Mouse (Mus musculus): Measurements from ENCODE around the gene Bola2.

Gene Bola2

DNA sequence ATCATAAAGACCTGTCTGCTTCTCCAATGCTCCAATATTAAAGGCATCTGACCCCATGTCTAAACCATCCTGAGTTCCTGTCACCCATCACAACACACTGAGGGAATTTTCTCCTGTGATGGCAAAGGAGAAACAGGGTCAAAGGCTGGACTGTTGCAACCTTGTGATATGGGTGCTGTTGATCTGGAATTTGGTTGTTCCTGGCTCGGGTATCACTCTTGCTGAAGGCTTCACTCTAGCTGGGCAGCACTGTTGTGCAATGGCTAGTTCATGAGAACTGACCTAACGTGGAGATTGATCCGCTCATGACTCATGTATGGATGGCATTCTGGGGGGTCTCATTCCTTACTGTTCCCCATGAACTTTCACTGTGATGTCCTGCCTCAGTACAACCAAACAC is 6.2 kb upstream of the Bola2 start:
- in situ Hi-C loops (cut with MboI): no loop called here

DNA sequence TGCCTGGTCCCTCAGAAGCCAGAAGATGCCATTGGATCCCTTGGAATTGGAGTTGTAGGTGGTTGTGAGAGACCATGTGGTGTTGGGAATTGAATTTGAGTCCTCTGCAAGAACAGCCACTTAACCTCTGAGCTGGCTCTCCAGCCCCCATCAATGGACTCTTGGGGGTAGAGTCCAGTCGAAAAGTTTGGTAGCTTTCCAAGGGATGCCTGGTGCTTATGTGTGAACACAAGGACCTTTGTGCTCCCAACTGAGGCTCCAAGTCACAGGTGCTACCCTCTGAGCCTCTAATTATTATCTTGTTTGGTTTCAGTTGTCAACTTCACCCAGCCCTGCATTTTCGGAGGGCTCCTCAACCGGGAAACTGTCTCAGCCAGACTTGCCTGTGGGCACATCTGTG is 4.5 kb upstream of the Bola2 start:
- in situ Hi-C loops (cut with MboI): loop anchor here (5.0 to 10.0 kb wide), 2 partner anchors 43 to 106 kb away; partner anchors contain the start of genes Apobr, Cln3 and Sgf29

GRCm38 (mm10) chr7:126691676-126692075 is 3.5 kb upstream of the Bola2 start:
- in situ Hi-C loops (cut with MboI): loop anchor here (5.0 to 10.0 kb wide), 2 partner anchors 44 to 107 kb away; partner anchors contain the start of genes Apobr, Cln3 and Sgf29

DNA sequence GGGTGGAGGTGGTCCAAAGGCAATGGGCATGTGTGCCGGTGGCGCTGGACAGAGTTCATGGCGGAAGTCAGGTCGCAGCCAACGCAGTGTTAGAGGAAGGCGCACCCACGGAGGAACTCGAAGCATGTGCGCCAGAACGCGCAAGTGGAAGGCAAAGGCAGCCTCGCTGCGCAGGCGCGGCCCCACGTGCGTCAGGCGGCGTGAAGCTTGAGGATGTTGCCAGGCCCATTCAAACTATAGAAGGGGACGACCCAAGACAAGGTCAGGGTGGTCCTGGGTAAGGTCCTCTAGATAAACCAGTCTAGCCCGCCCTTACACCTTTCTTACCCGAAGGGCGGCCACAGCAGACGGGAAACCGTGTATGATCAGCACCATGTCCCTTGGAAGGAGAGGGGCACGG is 2.8 kb upstream of the Bola2 start:
- in situ Hi-C loops (cut with MboI): loop anchor here (5.0 to 10.0 kb wide), 2 partner anchors 45 to 108 kb away; partner anchors contain the start of genes Apobr, Cln3 and Sgf29

- in situ Hi-C loops (cut with MboI): loop anchor here (5.0 to 10.0 kb wide), 2 partner anchors 46 to 108 kb away; partner anchors contain the start of genes Apobr, Cln3 and Sgf29
Observed at GRCm38 (mm10) chr7:126693256-126693655, 1.9 kb upstream of the Bola2 start.

DNA sequence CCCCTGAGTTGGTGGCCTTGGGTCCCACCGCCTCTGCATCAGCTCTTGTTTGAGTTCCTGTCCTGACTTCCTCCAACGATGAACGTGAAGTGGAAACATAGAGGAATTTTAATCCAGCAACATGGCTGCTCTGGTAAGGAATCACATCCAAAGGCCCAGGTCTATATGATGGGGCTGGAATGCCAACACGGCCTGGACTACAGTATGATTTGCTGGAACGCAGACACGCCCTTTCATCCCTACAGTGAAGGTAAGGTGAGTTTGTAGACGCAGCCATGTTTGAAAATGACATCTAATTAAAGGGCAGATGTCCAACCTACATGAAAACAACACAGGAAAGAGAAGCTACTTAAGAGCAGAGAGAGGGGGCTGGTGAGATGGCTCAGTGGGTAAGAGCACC is 1.4 kb upstream of the Bola2 start:
- in situ Hi-C loops (cut with MboI): loop anchor here (5.0 to 10.0 kb wide), 2 partner anchors 46 to 109 kb away; partner anchors contain the start of genes Apobr, Cln3 and Sgf29

DNA sequence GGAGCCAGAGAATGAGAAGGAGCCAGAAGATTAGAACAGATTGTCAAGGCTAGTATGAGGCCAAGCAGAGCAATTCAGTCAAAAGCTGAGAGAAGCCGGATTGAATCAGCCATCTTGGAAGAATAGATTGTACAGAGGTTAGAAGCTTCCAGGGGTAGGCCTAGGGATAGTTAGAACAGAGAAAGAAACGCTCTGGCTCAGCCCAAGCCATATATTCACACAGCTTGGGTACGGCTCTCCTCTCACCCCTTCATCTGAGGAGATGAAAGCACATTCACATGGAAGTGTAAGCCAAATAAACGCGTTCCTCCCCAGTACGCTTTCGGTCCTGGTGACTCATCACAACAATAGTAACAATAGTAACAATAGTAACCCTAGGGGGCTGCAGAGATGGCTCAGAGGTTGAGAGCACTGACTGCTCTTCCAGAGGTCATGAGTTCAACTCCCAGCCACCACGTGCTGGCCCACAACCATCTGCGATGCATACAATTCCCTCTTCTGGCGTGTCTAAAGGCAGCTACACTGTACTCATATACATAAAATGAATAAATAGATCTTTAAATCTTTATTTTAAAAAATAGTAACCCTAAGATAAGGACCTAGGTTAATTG is 655 bp upstream of the Bola2 start:
- in situ Hi-C loops (cut with MboI): loop anchor here (5.0 to 10.0 kb wide), 2 partner anchors 47 to 110 kb away; partner anchors contain the start of genes Apobr, Cln3 and Sgf29

DNA sequence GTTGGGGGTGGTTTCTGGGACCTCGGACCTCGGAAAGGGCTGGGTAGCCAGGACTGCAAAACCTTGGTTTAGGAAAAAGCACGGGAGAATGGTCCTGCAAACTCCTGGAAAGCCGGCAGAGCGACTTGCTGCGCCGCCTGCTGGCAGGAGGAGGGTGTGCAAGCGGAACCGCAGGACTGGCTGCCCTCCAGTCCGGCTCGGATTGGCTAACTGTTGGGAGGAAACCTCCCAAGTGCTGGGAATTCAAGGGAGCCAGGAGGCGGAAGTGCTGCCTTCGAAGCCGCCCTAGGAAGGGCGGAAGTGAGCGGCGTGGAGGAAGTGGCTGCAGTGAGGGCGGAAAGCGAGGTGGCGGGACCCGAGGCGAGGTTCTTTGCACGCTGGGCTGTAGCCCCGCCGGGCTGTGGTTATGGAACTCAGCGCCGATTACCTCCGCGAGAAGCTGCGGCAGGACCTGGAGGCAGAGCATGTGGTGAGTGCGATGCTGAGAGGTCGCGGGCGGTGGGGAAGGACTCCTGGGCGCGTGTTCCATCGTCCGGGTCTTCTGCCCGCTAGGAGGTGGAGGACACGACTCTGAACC is 518 bp downstream of the Bola2 start, which contains the start of gene Slx1b:
TSS of gene Slx1b (minus strand) at position 154 of the 577 bp plus-strand sequence.
- in situ Hi-C loops (cut with MboI): loop anchor here (10.0 kb wide), 1 partner anchor 111 kb away; the partner anchor contains the start of genes Apobr and Cln3

DNA sequence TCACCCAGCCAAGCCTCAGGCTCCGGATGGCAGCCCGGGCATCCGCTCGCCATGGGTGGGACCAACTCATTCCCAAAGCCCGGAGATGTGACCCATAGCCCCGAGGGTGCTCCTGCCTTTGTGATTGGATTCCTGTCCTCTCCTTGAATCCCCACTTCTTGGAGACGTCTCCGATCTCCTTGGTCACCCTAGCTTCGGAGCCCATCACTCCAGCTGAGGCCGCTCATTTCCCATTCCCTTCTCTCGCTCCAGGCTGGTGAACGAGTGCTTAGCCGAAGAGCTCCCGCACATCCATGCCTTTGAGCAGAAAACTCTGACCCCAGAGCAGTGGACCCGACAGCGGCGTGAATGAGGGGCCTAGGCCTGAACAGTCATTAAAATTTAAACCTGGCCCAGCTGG is 1.1 kb downstream of the Bola2 start:
- in situ Hi-C loops (cut with MboI): loop anchor here (10.0 kb wide), 1 partner anchor 112 kb away; the partner anchor contains the start of genes Apobr and Cln3

GRCm38 (mm10) chr7:126696886-126697285 is 1.7 kb downstream of the Bola2 start:
- in situ Hi-C loops (cut with MboI): loop anchor here (10.0 kb wide), 1 partner anchor 112 kb away; the partner anchor contains the start of genes Apobr and Cln3

DNA sequence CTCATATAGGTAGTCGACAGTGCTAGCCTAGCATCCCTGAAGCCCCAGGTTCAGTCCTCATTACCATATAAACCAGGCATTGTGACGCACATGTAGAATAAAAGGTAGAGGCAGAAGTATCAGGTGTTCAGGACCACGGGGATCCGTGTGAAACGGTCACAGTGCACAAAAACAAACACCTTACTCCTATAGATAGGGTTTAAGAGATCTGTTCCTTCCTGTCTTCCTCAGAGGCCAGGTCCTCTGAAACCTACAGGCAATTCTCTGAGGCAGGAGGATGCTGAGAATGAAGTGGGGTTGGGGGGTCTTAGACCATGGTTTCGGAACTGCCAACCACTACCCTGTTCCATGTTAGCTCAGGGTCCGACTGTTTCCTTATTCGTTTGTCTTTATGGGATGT is 2.6 kb downstream of the Bola2 start:
- in situ Hi-C loops (cut with MboI): loop anchor here (10.0 kb wide), 1 partner anchor 113 kb away; the partner anchor contains the start of genes Apobr and Cln3

DNA sequence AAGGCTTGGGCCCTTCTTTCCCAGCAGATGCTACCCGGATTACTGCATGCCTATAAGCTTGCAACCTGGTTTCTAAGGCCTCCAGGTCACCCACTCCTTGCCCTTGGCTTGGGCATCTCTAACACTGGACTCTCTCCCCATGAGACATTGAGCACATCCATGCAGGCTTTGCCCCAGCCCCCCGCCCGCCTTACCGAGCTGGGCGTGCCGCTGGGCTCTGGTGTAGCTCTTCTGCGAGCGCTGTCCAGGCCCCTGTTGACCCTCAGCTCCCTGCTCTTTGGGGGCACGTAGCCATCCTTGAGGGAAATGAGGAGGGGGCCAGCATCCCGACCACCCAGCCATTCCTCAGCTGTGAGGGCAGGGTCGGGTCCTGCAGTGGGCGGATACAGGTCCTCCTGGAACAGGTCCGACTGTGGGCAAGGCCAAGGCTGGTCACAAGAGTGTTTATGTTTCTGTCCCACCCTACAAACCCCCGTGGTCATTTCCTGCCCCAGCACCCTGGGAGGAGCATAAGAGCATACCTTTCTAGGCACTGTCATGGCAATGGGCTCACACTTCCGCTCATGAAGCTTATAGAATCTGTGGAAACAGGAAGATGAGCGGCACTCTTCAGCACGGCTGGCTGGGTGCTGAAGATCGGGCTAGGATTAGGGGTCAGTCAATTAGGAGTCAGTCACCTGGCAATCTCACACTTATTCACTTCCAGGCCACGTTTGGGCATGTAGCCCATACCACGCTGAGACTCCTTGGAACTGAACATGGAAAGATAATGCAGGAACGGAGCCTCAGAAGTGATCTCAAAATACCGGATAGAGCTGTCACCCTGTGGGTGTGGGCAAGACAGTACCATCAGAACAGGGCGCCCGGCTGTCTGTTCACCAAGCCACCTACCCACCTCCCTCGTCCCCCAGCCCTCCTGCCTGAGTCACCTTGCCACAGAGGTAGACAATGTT is 5.1 kb downstream of the Bola2 start:
- in situ Hi-C loops (cut with MboI): no loop called here

- in situ Hi-C loops (cut with MboI): no loop called here
Observed at GRCm38 (mm10) chr7:126701070-126701469, 5.9 kb downstream of the Bola2 start.

DNA sequence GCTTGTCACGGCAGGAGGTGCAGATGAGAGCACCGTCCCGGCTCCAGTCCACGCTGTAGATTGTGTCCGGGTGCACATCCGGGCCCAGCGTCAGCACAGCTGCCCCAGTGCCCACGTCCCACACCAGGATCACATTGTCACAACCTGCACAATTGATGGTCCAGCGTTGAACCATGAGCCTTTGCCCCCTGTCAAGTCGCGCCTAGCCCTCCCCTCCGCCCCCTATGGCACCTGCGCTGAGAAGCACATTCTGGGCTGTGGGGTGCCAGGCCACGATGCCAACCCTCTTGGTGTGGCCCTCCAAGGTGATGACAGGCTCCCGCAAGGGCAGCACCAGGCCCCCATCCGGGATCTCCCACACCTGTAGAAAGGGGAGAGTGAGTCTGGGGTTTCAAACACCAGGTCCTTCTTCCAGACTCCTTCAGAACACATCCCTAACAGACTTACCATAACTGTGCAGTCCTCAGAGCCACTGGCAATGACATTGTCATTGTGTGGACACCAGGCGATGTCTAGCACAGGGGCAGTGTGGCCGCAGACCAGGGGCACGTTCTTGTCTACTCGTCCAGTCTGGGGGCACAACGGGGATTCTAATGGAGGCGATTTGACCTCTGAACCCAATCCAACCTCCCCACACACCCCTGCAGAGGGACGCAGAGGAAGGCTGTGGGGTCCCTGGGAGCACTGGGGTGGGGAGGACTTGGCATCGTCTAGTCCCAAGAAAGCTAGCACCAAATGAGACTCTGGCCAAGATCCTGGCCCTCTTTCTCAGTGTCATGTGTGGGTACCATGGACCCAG is 6.6 kb downstream of the Bola2 start:
- in situ Hi-C loops (cut with MboI): no loop called here

GRCm38 (mm10) chr7:126702358-126702757 is 7.2 kb downstream of the Bola2 start:
- in situ Hi-C loops (cut with MboI): no loop called here

DNA sequence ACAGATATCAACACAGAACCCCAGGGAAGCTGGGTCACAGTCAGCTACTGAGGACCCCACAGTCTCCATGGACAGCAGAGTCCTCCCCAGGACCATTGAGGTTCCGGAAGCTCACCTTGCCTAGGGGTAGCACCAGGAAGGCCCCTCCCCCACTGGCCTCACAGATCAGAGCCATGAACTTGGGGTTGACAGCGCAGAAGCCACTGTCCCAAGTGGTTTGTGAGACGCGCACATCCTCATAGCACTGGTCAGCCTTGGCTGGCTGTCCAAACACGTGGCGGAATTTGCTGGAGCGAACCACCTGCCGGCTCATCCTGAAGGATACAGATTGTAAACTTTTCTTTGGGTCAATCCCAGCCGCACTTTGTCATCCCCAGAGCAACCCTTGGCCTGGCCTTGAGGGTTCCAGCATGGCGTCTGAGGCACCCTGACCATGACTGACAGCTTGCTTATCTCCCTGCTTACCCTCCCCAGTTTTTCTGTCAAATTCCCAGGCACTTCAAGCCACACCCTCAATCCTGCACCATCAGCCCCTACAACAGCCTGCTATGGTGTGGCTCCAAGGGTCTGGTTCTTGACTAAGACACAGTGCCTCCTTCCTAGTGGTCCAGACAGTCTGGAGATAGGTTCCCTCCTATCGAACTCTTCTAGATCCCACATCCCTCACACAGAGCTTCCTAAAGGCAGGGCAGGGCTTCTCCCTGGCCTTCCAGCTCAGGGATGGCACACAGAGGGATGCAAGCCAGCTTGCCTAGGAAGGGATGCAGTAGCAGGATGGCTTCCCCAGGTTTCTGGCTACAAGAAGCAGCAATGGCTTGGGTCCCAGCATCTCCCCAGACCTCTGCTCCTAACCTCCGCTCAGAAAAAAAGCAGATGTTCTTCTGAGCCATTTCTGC is 7.9 kb downstream of the Bola2 start:
- in situ Hi-C loops (cut with MboI): no loop called here

DNA sequence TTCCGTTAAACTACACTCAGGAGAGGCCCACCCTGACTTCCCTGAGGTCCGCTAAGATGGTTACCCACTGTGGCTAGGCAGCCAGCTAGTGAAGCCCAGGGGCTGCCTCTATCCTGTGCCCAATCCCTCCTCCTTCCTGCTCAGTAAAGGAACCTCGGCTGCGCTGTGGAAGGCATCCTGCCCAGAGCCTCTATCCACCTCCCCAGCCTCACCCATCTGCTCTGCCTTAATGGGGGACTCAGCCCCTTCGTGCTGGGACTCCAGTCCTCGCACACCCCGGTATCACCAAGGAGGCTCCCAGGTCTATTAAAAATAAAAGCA is 8.5 kb downstream of the Bola2 start:
- in situ Hi-C loops (cut with MboI): no loop called here

DNA sequence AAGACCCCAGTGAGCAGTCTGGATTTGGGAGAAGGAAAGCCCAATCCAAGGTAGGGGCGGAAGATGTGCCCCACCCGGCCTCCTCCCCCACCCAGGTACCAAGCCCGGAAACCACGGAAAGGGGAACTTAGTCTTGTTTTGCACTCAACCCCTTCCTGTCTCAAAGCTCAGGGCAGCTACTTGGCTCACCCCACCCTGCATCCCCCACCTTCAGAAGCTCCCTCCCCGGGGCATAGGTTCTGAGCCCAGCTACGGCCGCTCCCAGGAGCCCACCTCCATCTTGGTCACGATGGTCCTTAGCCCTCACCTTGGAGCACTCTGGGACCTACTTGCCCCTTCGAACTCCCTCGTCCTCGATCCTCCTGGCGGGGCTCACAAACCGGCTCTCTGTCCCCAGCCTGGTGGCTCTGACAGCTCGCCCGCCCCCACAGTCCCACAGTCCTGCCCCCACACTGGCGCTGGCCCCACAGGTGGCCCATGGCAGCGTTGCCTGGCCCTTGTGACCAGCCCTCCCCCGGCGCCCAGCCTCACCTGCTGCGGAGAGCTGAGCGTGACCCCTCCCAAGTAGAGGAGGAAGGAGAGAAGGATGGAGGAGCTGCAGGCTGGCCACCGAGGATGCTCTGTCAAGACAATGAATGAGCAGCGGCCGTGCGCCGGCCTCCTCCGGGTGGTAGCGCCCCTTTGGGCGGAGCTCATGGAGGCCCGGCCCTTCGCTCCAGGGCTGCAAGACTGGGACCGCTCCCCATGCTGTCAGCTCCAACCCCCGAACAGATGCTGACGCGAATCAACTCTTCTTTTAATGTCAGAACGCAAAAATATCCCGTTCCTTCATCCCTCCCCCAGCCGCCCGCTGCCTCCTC is 9.2 kb downstream of the Bola2 start:
- in situ Hi-C loops (cut with MboI): no loop called here

Data from mature B cell (primary cell).